Mouse (Mus musculus): ENCODE results near the gene Inka2.

The Inka2 gene

GRCm38 (mm10) chr3:105704031-105705008, at the start of gene Inka2:
TSS of gene Inka2 (plus strand) at chr3:105704599.
- peak; percentile 74 to 83 for DNase-seq (ENCODE audit: low spot score in 2 of 2)

GRCm38 (mm10) chr3:105655031-105655585, 49.3 kb upstream of the Inka2 start:
- DNase-seq (ENCODE audit: low spot score in 2 of 2), result no peak

- no peak for DNase-seq (ENCODE audit: low spot score in 2 of 2)
Measured at GRCm38 (mm10) chr3:105660530-105660929, 43.9 kb upstream of the Inka2 start.

GRCm38 (mm10) chr3:105663043-105663442, 41.4 kb upstream of the Inka2 start:
- DNase-seq (ENCODE audit: low spot score in 2 of 2), result no peak

GRCm38 (mm10) chr3:105665105-105665765, 39.2 kb upstream of the Inka2 start:
- no peak for DNase-seq (ENCODE audit: low spot score in 2 of 2)

GRCm38 (mm10) chr3:105666996-105667523, 37.3 kb upstream of the Inka2 start:
- DNase-seq (ENCODE audit: low spot score in 2 of 2), result no peak

GRCm38 (mm10) chr3:105668161-105668560, 36.2 kb upstream of the Inka2 start:
- no peak for DNase-seq (ENCODE audit: low spot score in 2 of 2)

GRCm38 (mm10) chr3:105669776-105670175, 34.6 kb upstream of the Inka2 start:
- DNase-seq (ENCODE audit: low spot score in 2 of 2), result no peak

GRCm38 (mm10) chr3:105670801-105671200, 33.6 kb upstream of the Inka2 start:
- no peak for DNase-seq (ENCODE audit: low spot score in 2 of 2)

GRCm38 (mm10) chr3:105674595-105675218, 29.7 kb upstream of the Inka2 start:
- DNase-seq (ENCODE audit: low spot score in 2 of 2), result peak; percentile 51 to 53

- DNase-seq (ENCODE audit: low spot score in 2 of 2), result no peak
Measured at GRCm38 (mm10) chr3:105675932-105676331, 28.5 kb upstream of the Inka2 start.

- DNase-seq (ENCODE audit: low spot score in 2 of 2), result no peak
Measured at GRCm38 (mm10) chr3:105680346-105680745, 24.1 kb upstream of the Inka2 start.

- no peak for DNase-seq (ENCODE audit: low spot score in 2 of 2)
Measured at GRCm38 (mm10) chr3:105686394-105687323, 17.7 kb upstream of the Inka2 start.

- DNase-seq (ENCODE audit: low spot score in 2 of 2), result peak; percentile 94
Measured at GRCm38 (mm10) chr3:105687324-105688060, 16.9 kb upstream of the Inka2 start, which contains the start of gene Ddx20. TSS of gene Ddx20 (minus strand) at chr3:105687574.

GRCm38 (mm10) chr3:105688536-105688935, 15.9 kb upstream of the Inka2 start:
- no peak for DNase-seq (ENCODE audit: low spot score in 2 of 2)

- DNase-seq (ENCODE audit: low spot score in 2 of 2), result peak in 1 of 2 experiments; percentile 81
Measured at GRCm38 (mm10) chr3:105693327-105694080, 10.9 kb upstream of the Inka2 start.

- no peak for DNase-seq (ENCODE audit: low spot score in 2 of 2)
Measured at GRCm38 (mm10) chr3:105695476-105696386, 8.7 kb upstream of the Inka2 start.
